Mouse (Mus musculus): Measurements from ENCODE around the gene Polrmt.
"Not testable (repeated sequence)": the region's sequence is repeated elsewhere in the genome, so short reads cannot be mapped to it uniquely, and the experiment has no call there.

Polrmt gene

GRCm38 (mm10) chr10:79774486-79775279, 28.3 kb upstream of the Polrmt start:
- no peak for DNase-seq (ENCODE audit: low read depth)

- DNase-seq (ENCODE audit: low read depth) = no peak
Observed at GRCm38 (mm10) chr10:79773208-79773607, 26.8 kb upstream of the Polrmt start.

- DNase-seq (ENCODE audit: low read depth) = no peak
Observed at GRCm38 (mm10) chr10:79772320-79772719, 25.9 kb upstream of the Polrmt start.

GRCm38 (mm10) chr10:79769329-79769728, 22.9 kb upstream of the Polrmt start:
- DNase-seq (ENCODE audit: low read depth) = no peak

- peak; percentile 72 for DNase-seq (ENCODE audit: low read depth)
Observed at GRCm38 (mm10) chr10:79768400-79768799, 22.0 kb upstream of the Polrmt start.

- DNase-seq (ENCODE audit: low read depth) = no peak
Observed at GRCm38 (mm10) chr10:79767372-79768244, 21.2 kb upstream of the Polrmt start.

- DNase-seq (ENCODE audit: low read depth) = peak; percentile 99
Observed at GRCm38 (mm10) chr10:79766508-79767325, 20.3 kb upstream of the Polrmt start, which contains the start of gene Rnf126. TSS of gene Rnf126 (minus strand) at chr10:79766952.

GRCm38 (mm10) chr10:79766001-79766507, 19.7 kb upstream of the Polrmt start:
- DNase-seq (ENCODE audit: low read depth) = no peak

GRCm38 (mm10) chr10:79765228-79765745, 18.9 kb upstream of the Polrmt start:
- DNase-seq (ENCODE audit: low read depth) = no peak

GRCm38 (mm10) chr10:79764234-79764633, 17.9 kb upstream of the Polrmt start:
- DNase-seq (ENCODE audit: low read depth) = no peak

GRCm38 (mm10) chr10:79762875-79763274, 16.5 kb upstream of the Polrmt start:
- no peak for DNase-seq (ENCODE audit: low read depth)

- DNase-seq (ENCODE audit: low read depth) = no peak
Observed at GRCm38 (mm10) chr10:79760603-79761143, 14.3 kb upstream of the Polrmt start.

- not testable (repeated sequence) for DNase-seq (ENCODE audit: low read depth)
Observed at GRCm38 (mm10) chr10:79759675-79760074, 13.3 kb upstream of the Polrmt start.

GRCm38 (mm10) chr10:79756660-79757059, 10.3 kb upstream of the Polrmt start:
- no peak for DNase-seq (ENCODE audit: low read depth)

- no peak for DNase-seq (ENCODE audit: low read depth)
Observed at GRCm38 (mm10) chr10:79755854-79756253, 9.5 kb upstream of the Polrmt start.

- DNase-seq (ENCODE audit: low read depth) = no peak
Observed at GRCm38 (mm10) chr10:79754856-79755516, 8.6 kb upstream of the Polrmt start, which contains the start of gene Fgf22. TSS of gene Fgf22 (plus strand) at chr10:79755076.

GRCm38 (mm10) chr10:79748496-79748895, 2.1 kb upstream of the Polrmt start:
- DNase-seq (ENCODE audit: low read depth) = no peak

GRCm38 (mm10) chr10:79746774-79747151, 382 bp upstream of the Polrmt start:
- DNase-seq (ENCODE audit: low read depth) = no peak

- DNase-seq (ENCODE audit: low read depth) = no peak
Observed at GRCm38 (mm10) chr10:79745411-79745810, 970 bp downstream of the Polrmt start.

GRCm38 (mm10) chr10:79743650-79744365, 2.6 kb downstream of the Polrmt start:
- DNase-seq (ENCODE audit: low read depth) = no peak
